Mouse (Mus musculus) natural killer cell, adult 2 months (primary cell): ENCODE measurements around the gene Barhl1.

Experiments
- DNase-seq, 2 experiments: peaks; one replicate each; pipeline ENCODE4 v3.0.0; 2022; ENCODE audit warnings: low spot score in 2 of 2

The Barhl1 gene

DNA sequence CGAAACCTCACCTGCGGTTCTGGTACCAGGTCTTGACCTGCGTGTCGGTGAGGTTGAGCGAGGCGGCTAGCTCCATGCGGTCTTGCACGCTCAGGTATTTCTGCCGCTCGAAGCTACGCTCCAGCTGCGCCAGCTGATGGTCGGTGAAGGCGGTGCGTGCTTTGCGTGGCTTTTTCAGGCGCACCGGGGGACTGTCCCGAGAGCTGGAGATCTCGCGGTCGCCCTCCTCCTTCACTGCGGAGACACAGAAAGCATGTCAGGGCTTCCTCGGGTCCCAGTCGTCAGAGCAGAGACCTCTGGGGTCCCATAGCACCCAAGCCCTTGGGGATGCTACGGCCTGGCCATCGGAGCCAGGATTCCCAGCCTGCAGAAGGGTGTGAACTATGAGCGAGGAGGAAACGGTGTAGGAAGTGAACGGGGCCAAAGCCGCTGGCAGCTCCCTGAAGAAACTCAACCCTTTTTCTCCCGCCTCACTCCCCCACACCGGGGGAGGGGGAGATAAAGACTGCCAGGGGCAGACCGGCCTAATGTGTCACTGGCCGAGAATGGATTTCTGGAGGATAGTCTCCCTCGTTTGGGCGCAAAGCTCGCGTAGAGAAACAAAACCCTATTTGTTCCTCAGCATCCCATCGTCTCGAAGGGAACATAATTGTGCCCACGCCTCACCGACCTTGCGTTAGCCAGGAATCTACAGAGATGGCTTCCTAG lies 5.0 kb downstream of the Barhl1 start:
- no peak for DNase-seq

DNA sequence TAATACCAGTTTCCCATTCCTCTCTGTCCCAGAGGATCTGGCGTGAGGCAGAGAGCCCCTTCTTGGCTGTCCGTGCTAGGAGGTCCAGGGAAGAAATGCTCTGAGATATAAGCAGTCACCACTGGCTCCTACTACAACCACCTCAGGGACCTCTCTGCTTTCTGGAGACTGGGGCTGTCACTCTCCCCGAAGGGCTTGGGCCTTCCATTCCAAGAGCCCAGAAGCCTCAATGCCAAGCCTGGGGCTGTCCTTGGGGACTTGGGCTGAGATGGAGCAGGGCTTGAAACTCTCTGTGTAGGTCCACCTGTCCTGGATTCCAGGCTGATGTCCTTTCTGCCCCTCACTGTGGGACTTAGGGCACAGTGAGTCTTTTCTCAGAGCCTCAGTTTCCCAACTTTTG lies 5.6 kb downstream of the Barhl1 start:
- no peak for DNase-seq

DNA sequence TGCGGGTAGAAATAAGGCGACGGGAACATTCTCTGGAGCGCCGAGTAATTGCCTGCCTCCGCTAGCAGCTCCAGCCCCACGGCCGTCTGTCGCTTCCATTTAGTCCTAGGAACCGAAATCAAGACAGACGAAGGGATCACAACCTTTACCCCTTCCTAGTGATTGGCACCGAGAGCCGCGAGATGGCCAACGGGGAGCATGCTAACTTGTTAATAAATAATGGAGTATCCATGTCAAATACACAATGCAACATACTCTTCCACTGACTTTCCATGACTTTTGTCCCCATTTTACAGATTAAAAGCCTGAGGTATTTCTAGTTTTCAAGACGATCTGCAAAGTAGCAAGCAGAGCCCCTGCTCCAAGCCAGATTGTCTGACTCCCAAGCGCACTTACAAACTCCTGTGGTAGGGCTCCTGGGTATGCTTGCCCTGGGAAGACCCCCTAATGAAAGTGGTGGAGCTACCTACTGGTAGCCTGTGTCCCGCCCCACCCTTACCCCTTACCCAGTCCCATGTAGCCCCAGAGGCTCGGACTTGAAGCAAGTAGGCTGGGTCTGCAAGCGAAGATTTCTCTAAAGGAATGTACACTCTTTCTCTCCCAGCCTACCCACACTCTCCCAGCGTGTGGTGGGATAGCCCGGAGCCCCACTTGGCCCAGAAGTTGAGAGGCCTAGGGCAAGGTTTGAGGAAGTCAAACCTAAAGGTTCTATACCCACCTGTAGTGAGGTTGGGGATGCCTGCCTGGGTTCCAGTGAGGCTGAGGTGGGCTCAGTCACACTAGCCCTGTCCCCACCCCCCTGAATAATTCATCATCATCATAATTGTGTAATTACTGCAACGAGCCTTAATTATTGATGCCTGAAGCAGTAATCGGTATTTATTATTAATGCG lies 6.4 kb downstream of the Barhl1 start:
- no peak for DNase-seq

DNA sequence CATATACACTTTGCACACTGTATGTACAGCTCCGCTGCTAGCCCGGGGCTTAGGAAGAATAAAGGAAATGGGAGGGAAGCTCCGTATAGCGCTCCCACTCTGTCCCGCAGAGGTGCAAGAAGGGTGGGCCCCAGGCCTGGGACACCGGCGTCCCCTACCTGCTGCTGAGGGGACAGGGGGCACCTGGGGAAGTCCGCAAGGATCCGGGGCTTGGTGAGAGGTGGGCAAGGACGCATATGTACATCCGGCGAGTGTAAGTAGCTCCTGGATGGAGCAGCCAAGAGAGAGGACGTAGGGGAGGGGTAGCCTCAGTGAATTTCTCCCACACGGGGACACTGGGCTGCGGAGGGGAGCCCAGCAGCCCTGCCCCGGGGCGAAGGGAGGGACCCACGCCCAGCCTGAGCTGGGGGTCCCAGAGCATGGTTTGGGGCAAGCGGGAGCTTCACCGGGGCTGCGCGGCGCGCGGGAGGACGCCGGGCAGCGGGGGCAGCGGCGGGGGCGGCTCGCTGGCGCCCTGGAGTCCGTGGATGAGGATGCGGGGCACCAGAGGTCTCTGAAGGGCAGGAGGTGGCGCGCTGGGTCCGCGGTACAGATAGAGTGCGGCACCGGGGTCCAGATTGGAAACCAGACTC lies 7.2 kb downstream of the Barhl1 start:
- no peak for DNase-seq

DNA sequence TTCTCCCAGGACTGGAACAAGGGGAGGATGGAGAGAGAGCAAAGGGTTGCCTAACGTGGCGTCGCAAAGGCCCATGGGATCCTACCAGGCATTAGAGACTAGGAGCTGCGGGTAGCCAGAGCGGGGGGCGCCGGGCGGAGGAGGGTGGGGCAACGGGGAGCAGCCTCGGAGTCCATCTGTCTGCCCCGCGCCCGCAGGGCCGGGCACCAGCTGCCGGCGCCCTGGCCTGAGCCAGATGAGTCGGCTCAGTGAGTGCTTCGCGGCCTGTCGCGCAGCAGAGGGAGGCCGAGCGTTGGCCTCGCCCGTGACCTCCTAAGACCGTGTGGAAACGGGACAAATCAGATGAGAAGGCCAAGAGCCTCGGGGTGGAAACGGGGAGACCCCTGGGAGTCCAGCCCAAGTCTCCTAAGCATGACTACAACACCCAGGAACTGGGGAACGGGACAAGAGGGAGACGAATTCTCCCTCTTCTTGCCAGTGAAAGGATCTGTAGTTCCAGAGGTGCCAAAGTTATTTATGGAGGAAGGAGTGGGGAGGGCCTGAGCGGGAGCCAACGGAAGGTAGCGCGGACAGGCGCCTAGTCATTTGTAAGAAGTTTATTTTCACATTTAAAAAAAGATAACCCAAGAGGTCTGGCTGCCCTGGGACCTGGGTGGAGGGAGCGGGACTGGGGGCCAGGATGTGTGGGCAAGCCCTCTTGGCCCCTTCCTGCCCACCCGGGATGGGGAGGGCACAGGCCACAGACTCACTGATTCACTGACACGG lies 7.9 kb downstream of the Barhl1 start:
- no peak for DNase-seq

DNA sequence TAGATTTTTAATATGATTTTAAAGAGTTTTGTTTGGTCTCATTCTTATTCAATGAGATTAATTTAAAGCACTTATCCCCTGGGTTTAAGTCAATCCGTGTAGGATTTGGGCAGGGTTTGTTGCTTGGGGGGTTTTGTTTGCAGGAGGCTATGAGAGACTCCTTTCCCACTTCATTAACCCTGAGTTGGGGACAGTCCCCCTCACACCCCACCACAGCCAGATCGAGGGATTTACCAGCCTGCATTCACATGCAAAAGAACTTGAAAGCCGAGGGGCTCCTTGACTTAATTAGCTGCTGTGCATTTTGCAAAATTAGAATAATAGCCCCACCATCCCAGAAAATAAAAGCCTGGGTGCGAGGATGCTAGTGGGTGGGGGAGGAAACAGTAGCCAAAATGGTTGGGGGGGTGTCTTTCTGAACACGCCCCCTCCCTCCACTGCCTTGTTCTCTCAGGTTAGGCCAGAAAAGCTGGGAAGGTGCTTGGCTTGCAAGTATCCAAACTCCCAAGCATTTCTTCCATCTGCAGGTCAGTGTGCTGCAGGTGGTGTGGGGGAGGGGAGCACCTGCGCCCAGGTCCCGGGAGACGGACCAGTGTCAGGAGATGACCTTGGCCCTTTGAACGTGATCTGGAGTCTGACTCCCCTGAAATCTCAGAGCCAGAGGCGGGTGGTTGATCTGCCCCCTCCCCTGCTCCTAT lies 8.6 kb downstream of the Barhl1 start:
- no peak for DNase-seq

DNA sequence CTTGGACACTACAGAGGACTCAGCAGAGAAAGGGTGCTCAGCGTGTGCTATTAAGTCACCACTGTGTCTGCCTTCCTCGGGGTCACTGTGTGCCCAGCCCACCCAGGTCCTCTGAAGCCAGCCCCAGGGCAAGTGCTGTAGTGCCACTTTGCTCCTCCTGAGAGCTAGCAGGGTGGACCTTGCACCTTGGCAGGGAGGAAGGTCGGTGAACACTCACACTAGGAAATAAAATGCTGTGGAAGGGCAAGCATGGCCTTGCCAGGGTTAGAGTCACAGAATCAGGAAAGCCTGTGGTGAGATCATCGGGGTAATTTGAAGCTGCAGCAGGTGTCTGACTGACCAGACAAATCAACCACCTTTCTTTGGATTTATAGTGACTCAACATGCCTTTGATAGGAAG lies 10.9 kb downstream of the Barhl1 start:
- no peak for DNase-seq

DNA sequence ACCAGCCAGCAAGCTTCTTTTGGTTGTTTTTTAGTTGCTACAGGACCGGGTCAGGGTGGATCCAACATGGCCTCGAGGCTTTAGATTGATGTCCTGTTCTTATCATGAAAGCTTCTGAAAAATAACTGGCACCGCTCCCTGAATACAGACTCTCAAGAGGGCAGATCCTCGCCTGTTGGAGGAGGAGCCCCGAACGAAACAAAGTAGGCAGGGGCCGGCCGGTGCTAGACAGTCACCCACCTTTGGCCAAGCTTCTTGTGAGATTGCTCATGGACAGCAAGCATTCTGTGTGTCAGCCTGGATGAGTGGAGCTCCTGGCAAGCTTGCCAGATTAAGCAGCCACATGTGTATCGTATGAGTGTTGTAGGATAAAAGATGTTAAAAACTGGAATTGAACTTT lies 11.7 kb downstream of the Barhl1 start:
- no peak for DNase-seq

DNA sequence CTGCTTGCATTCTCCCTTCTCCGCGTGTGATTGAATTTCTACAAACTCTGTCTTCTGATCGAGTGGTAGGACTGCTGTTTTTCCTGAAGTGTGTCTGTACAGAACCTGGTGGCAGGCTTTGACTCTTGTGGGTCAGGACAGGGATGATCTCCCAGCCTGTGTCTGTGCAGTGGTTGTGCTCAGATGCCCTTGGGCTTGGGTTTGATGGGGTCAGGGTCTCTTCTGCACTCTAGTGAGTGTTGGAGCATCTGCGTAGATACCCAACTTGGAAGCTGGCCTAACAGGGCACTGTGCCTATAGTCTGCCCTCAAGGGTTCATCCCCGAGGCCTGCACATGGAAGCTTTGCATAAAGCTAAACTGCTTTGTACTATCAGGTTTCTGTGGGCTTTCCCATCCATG lies 12.6 kb downstream of the Barhl1 start:
- DNase-seq = no peak

DNA sequence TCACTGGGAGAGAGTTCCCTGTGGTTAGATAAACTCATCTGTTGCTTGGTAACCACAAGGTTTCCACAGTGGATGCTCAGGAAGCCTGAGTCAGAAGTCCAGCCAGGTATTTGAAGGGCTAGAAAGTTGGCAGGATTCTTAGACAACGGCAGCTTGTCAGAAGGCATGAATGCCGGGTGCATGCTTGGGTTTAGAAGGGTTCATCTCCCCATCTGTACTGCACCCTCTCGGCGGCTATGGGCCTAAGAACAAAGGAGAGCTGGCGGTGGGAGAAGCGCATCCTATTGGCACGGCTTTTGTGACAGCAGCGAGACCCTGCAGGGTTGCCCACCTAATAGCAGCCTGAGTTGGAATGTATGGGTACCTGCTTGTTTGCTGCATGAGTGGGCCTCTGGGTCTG lies 14.2 kb downstream of the Barhl1 start:
- DNase-seq = no peak

DNA sequence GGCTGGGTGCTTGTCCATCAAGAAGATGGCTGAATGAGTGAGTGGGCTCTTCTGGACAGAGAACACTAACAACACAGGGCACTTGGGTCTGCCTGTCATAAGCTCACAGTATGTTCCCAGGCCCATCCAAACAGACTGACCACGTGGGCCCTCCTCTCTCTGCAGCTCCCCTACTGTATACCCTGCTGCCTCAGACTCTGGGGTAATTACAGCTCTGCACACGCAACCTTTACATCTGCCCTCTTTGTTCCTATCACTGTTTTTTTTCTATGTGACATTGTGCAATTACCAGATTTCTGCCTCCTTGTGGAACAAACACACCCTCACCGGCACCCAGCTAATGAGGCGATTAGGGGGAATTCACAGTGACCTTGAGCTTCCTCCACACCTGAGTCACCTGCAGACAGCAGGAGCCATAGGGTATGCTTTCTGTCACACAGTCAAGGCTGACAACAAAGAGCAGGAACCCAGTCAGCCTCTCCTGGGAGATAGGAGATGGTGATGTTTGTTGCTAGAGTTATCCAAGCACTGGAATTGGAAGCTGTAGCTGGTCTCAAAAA lies 19.0 kb downstream of the Barhl1 start:
- DNase-seq = no peak

DNA sequence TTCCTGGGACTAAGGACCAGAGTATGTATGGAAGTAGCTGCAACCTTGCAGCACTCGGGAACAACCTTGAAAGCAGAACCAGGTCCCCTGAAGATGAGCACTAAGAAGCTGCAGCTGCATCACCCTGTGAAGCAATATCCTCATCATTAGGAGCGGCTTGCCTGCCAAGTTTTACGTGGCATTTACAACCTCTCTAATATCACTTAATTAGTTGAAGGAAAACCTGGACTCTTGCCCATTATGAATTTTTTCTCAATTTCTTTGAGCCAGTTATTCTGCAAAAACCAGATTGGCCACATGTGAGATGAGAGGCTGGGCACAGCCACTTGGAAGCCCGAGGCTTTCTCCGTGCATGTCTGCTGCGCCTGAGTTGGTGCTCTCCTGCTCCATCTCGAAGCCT lies 20.6 kb downstream of the Barhl1 start:
- DNase-seq = no peak

DNA sequence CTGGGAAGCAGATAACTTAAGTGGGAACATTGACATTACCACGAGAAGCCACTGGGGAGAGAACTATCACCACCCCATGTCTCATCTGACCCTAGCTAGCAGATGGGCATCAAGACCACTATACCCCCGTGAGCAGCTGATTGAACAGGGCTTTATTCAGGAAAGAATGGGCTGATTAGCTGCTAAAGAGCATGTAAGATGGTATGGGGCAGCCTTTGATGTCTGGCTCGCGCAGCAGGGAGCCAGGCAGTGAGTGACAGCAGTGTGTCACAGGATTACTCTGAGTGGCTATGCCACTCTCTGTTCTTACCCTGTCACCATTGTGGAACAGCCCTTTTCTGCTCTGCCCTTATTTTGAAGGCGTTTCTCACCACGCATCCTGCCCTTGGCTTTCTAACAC lies 22.9 kb downstream of the Barhl1 start:
- no peak for DNase-seq

DNA sequence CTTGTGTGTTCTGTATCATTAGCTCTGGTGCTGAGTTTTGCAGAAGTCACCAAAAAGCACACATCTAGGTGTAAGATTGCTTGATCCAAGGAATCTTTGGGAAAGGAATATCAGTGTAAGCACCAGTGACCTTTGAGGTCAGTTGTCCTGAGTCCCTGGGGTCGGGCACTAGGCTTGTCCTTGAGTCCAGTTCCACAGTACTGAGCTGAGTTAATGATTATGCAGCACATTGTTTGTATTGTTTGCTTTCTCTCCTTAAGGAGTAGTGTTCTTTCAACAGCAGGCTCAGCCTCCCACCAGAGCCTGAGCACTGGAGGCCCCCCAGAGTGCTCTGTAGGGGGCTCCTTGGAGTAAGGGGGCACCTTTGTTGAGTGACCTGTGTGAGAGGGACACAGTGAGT lies 23.7 kb downstream of the Barhl1 start:
- DNase-seq = no peak

DNA sequence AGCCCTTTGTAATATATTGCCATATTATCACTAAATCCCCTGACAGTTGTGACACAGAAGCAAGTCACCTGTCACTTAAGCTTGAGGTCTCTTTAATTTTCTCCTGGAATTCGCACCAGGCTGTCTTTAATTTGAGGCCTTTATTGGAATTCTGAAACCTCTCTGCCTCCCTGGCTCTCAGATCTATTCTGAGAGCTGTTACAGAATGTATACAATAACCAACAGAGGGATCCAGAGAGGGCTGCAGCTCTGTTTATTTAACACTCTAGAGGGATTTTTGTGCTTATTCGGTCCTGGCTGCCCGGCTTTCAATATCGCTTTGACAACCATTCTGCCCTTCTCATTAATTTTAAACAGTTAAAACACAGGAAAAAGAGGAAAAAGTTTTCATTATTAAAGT lies 31.6 kb downstream of the Barhl1 start:
- no peak for DNase-seq

DNA sequence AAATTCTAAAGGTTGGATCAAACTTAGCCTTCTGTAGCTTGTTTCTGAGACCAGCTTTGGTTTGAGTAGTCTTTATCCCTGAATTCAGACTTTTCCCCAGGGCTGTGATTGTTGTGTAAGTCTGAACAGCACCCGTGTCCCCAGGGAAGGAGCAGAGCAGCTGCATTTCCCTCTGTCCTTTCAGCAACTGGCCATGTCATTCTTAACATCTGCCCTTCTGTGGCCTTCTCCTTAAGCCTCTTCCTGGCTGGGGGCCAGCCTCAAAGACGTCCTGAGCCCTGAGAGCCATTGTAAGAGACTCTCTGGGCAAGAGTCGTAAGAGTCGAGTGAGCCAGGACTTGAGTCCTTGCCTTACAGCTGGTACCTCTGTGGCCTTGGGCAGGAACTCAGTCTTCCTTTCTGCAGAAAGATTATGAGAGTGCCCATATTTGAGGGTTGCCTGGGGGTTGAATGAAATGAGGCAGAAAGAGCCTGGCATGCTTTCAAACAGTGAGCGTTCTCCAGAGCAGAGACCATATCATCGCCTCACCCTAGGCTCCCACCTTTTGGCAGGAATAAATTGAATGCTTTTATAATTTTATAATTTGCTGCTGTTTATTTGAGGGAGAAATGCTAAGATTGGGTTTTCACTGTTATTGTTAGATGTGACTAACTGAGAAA lies 33.5 kb downstream of the Barhl1 start:
- no peak for DNase-seq

DNA sequence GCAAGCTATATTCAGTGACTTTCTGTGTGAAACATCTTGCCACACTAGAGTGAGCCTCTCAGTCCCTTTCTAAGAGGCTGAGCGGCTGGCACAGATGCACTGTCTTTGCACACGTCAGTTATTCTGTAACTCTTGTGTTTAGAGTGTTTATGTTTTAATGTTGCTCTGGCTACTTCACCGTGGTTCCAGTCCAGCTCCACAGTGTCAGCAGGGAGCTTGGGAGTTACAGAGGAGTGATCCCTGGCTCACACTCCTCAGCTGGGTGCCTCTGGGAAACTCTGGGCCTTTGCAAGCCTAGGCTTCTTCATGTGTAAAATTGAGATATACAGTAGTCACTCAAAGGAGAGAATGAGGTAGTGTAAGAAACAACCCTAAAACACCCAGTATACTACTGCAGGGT lies 34.4 kb downstream of the Barhl1 start:
- no peak for DNase-seq

DNA sequence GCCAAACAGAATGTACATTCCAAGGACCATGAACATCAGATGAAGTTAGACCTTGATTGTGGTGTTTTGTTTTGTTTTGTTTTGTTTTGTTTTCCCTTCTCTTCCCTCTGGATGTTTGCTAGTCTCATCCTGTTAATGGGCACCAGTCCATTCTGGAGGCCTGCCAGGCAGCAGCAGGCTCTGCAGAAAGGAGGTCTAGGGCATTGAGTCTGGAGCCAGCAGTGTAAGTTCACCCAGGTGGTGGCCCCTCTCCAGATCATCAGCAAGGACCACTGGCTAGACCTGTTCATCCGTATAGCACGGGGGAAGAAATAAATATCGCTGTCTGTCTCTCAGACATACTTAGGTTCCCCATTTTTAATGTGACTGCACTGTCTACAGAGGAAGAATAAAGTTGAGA lies 35.2 kb downstream of the Barhl1 start:
- DNase-seq = no peak

DNA sequence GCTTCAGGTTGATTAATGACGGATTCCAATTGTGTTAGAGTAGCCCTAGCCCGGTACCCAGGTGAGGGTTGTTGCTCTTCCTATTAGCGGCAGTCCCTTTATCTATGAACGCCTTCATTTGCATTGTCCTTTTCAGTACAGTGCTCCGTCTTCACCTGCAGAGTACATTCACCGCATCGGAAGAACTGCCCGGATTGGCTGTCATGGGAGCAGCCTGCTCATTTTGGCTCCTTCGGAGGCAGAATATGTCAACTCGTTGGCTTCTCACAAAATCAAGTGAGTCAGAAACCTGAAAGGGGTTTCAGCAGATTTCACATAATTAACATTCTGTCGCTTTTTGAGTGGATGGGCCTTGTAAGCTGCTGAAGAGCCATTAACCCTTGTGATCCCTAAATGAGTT lies 40.9 kb downstream of the Barhl1 start:
- no peak for DNase-seq

DNA sequence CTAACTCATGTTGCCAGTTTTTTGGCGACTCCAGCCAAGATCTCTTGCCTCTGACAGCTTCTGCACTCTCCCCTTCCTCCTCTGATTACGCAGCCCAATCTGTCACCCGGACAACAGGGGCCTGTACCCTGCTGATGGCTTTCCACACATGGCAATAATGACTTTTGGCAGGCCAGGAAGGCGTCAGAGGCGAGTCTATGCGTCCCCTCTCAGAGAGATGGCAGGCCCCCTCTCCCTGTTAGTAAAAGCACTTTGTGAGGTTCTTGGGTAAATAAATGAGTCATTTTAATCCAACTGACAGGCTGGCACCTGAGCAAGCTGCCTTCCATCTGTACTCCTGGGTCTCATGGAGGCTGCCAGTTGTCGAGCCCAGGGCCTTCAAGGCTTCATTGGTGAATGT lies 49.0 kb downstream of the Barhl1 start:
- DNase-seq = no peak

DNA sequence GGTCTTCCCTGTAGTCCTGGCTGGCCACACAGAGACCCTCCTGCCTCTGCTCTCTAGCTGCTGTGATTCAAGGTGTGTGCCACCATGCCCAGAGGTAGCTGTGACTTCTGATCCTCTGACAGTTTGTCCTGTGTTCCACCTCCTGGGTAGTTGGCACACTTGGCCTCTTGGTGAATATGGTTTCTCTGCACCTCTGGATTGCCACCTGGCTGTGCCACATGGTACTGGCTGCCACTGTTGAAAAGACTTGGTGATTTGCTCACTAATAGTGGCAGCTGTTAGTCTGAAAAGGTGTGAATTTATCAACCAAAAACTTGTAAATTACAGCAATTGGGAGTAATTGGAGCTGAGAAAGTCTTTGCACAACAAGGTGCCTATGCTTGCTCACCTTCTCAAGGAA lies 52.6 kb downstream of the Barhl1 start:
- no peak for DNase-seq
